Mouse (Mus musculus): ENCODE results near the gene Npas2.

GRCm38 (mm10) chr1:39376121-39376520, 182.6 kb downstream of the Npas2 start:
- TF ChIP-seq CTCF (IDR thresholded peaks at IDR 0.05; ENCODE audit: insufficient read depth, low read length) (no peak), POLR2A (IDR thresholded peaks at IDR 0.05; ENCODE audit: borderline replicate concordance, extremely low read depth, low read depth, low read length) (no peak)

All from lung, adult 2 months (tissue).